Mouse (Mus musculus) kidney, embryonic 15.5 days (tissue): ENCODE measurements around the gene Lats1. TPM values are rescaled to one million over a fixed set of nuclear protein-coding genes. Genes with fewer than 3 reads are reported as not detected.
"Not testable (repeated sequence)": the region's sequence is repeated elsewhere in the genome, so short reads cannot be mapped to it uniquely, and the experiment has no call there.

Experiments used
- ATAC-seq: fragments of 200-750 bp; cut with Nextera tagmentation; replicated peaks from 2 replicates; pipeline ENCODE4 v1.8.0; 2017; ENCODE audit warnings: moderate TSS enrichment; ENCODE audit not compliant: low FRiP score
- H3K27ac ChIP-seq: fragments of 300-500 bp; sonication (generic); 2 replicates; pipeline ENCODE4 v1.5.1; 2015; ENCODE audit warnings: mild to moderate bottlenecking, inconsistent platforms
- H3K27me3 ChIP-seq: fragments of 300-500 bp; sonication (generic); 2 replicates; pipeline ENCODE4 v1.6.1; 2015; ENCODE audit warnings: inconsistent platforms
- H3K36me3 ChIP-seq: fragments of 300-500 bp; sonication (generic); 2 replicates; pipeline ENCODE4 v1.6.1; 2015; ENCODE audit warnings: inconsistent platforms
- H3K4me1 ChIP-seq: fragments of 300-500 bp; sonication (generic); 2 replicates; pipeline ENCODE4 v1.6.1; 2015; ENCODE audit warnings: inconsistent platforms
- H3K4me2 ChIP-seq: fragments of 300-500 bp; sonication (generic); 2 replicates; pipeline ENCODE4 v1.6.1; 2015; ENCODE audit warnings: moderate library complexity, mild to moderate bottlenecking, inconsistent platforms
- H3K4me3 ChIP-seq: fragments of 300-500 bp; sonication (generic); replicated peaks from 2 replicates; pipeline ENCODE4 v1.5.1; 2015; ENCODE audit warnings: mild to moderate bottlenecking, inconsistent platforms
- H3K9ac ChIP-seq: fragments of 300-500 bp; sonication (generic); 2 replicates; pipeline ENCODE4 v1.6.1; 2015; ENCODE audit warnings: mild to moderate bottlenecking, inconsistent platforms
- H3K9me3 ChIP-seq: fragments of 300-500 bp; sonication (generic); replicated peaks from 2 replicates; pipeline ENCODE4 v1.6.1; 2016; ENCODE audit warnings: inconsistent platforms
- WGBS: fragments of 180-500 bp; shearing (Covaris S2); methylation state at CpG from one replicate; pipeline ENCODE4 v1.1.7; 2015; ENCODE audit warnings: mixed read lengths; 5-methylcytosine and 5-hydroxymethylcytosine counted together
- polyA plus RNA-seq: library from polyadenylated mRNA; unstranded; fragments of >200 nt; fragmentation: Nextera tagmentation; extraction: Ambion mirVana; gene quantifications from 2 replicates; pipeline ENCODE4 v1.2.1, GENCODE M21; 2015

Lats1 gene
- polyA plus RNA-seq, 1 experiment from 2014 or later = 8.6 TPM

DNA sequence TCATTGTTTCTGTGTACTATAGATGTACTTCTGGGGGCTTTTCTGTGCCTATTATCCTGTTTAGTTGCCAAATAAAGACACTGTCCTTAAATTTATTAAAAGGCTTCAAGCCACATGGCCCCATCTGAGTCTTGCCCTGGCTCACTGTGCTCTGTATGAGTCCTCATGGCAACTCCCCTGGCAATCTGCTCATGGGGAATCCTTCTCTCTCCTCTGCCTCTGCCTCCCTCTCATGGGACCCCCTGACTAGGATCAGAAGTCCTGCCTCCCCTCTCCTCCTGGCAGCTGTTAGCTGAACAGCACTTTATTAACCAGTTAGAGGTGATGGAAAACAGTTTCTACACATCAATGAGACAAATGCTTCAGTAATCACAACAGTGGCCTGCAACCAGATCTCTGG, 50.6 kb downstream of the Lats1 start:
- Histone ChIP-seq H3K36me3 (no peaks in the 10 kb centered on the region), H3K4me2 (no peak overlapping the region), H3K9ac (no peak overlapping the region), H3K27me3 (no peaks in the 10 kb centered on the region), H3K4me3 (no peak overlapping the region), H3K27ac (no peak overlapping the region), H3K9me3 (no peaks in the 10 kb centered on the region), H3K4me1 (peaks cover 13% of the 10 kb centered on the region)
- no peak for ATAC-seq

DNA sequence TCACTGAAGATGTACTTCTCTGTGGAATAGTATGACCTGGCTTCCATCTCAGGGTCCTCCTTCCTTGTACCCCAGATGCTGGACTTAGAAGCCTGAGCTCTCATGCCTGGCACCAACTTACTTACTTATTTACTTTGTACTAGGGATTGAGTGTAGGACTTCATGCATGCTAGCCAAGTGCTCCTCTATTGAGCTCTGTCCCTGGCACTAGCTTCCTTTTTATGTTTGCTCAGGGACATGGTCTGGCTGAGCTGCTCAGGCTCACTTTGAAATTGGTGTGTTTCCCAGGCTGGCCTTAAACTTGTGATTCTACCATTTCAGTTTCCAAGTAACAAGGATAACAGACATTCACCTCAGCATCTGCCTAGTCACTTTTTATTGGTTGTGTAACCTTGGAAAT, 56.1 kb downstream of the Lats1 start:
- no peak overlapping the region for H3K27ac ChIP-seq
- no peak overlapping the region for H3K9ac ChIP-seq
- H3K9me3 ChIP-seq = no peaks in the 10 kb centered on the region
- ATAC-seq = no peak
- H3K4me3 ChIP-seq = no peak overlapping the region
- peaks cover 3% of the 10 kb centered on the region; the same call in 1 of the 2 replicates for H3K4me1 ChIP-seq
- peaks cover 12% of the 10 kb centered on the region; the same call in 1 of the 2 replicates for H3K36me3 ChIP-seq
- no peaks in the 10 kb centered on the region for H3K27me3 ChIP-seq
- H3K4me2 ChIP-seq = no peak overlapping the region

- H3K9ac ChIP-seq = no peak overlapping the region
- no peak for ATAC-seq
- no peak overlapping the region for H3K27ac ChIP-seq
- H3K36me3 ChIP-seq = peaks cover 17% of the 10 kb centered on the region
- H3K4me2 ChIP-seq = no peak overlapping the region
- no peaks in the 10 kb centered on the region for H3K27me3 ChIP-seq
- no peaks in the 10 kb centered on the region for H3K9me3 ChIP-seq
- 58% methylated on average over 3 of the region's 3 CpGs for WGBS
- peaks cover 3% of the 10 kb centered on the region; the same call in 1 of the 2 replicates for H3K4me1 ChIP-seq
- no peak overlapping the region for H3K4me3 ChIP-seq
Observed at GRCm38 (mm10) chr10:7737914-7738313, 56.9 kb downstream of the Lats1 start.

DNA sequence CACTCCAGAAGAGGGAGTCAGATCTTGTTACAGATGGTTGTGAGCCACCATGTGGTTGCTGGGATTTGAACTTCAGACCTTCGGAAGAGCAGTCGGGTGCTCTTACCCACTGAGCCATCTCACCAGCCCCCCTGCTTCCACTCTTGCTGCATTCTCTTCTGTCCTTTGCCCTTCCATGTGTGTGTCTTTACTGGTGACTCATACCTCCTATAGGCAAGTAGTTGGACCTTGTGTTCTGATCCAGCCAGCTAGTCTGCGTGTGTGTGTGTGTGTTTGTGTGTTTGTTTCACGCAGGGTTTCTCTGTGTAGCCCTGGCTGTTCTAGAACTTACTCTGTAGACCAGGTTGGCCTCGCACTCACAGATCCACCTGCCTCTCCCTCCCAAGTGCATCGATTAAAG, 64.5 kb downstream of the Lats1 start:
- not testable (repeated sequence) for H3K27me3 ChIP-seq, H3K9me3 ChIP-seq, H3K4me2 ChIP-seq, ATAC-seq, H3K27ac ChIP-seq, H3K9ac ChIP-seq, H3K4me3 ChIP-seq, H3K4me1 ChIP-seq
- 94% methylated on average over 6 of the region's 6 CpGs for WGBS
- peaks cover 83% of the 10 kb centered on the region for H3K36me3 ChIP-seq

DNA sequence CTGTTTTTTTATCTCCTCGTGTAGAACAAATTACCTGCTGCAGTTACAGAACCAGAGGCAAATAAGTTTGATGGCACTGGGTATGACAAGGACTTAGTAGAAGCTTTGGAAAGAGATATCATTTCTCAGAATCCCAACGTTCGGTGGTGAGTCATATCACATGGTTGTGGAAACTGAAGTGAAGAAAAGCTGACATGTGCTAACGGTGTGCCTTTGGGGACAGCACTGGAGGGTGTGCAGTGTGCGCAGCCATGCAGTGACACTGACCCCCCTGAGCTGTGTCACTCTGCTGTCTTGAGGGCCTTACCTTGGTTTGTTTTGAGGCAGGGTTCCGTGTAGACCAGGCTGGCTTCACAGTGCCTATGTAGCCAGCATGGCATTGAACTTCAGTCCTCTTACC, 67.7 kb downstream of the Lats1 start:
- WGBS = 90% methylated on average over 6 of the region's 6 CpGs
- ATAC-seq = no peak
- no peaks in the 10 kb centered on the region for H3K27me3 ChIP-seq
- H3K9me3 ChIP-seq = no peaks in the 10 kb centered on the region
- no peak overlapping the region for H3K4me2 ChIP-seq
- peaks cover 85% of the 10 kb centered on the region for H3K36me3 ChIP-seq
- H3K9ac ChIP-seq = no peak overlapping the region
- H3K4me1 ChIP-seq = no peaks in the 10 kb centered on the region
- no peak overlapping the region for H3K27ac ChIP-seq
- H3K4me3 ChIP-seq = no peak overlapping the region

GRCm38 (mm10) chr10:7757544-7757943, 76.5 kb downstream of the Lats1 start:
- ATAC-seq = no peak
- 94% methylated on average over 2 of the region's 2 CpGs for WGBS
- Histone ChIP-seq H3K4me3 (no peak overlapping the region), H3K9me3 (no peaks in the 10 kb centered on the region), H3K4me2 (no peak overlapping the region), H3K27ac (no peak overlapping the region), H3K9ac (no peak overlapping the region), H3K27me3 (no peaks in the 10 kb centered on the region), H3K36me3 (peaks cover 89% of the 10 kb centered on the region), H3K4me1 (no peaks in the 10 kb centered on the region)

Other genes with a start within 250 kb of the Lats1 start
- gene Ulbp1, start 207.6 kb upstream of the Lats1 start, polyA plus RNA-seq = 3.1 and 4.5 TPM in 2 replicates
- gene Lrp11, start 91.4 kb upstream of the Lats1 start, polyA plus RNA-seq = 1.8 and 2.4 TPM in 2 replicates
- gene Nup43, start 13.7 kb upstream of the Lats1 start, polyA plus RNA-seq = 55.2 and 58.1 TPM in 2 replicates
- gene Pcmt1, start 78 bp upstream of the Lats1 start, polyA plus RNA-seq = 115 and 122 TPM in 2 replicates
- gene Katna1, start 44.8 kb downstream of the Lats1 start, polyA plus RNA-seq = 56.6 and 57.7 TPM in 2 replicates
- gene Ginm1, start 111.6 kb downstream of the Lats1 start, polyA plus RNA-seq = 88.9 and 90.9 TPM in 2 replicates
- gene Ppil4, start 111.7 kb downstream of the Lats1 start, polyA plus RNA-seq = 39.0 and 39.5 TPM in 2 replicates
- 0.14 TPM in 2 replicates for gene Zc3h12d, start 151.3 kb downstream of the Lats1 start, polyA plus RNA-seq